Mouse (Mus musculus): ENCODE measurements around the gene Tspyl4.
"Not testable (repeated sequence)": the region's sequence is repeated elsewhere in the genome, so short reads cannot be mapped to it uniquely, and the experiment has no call there.

Gene Tspyl4

DNA sequence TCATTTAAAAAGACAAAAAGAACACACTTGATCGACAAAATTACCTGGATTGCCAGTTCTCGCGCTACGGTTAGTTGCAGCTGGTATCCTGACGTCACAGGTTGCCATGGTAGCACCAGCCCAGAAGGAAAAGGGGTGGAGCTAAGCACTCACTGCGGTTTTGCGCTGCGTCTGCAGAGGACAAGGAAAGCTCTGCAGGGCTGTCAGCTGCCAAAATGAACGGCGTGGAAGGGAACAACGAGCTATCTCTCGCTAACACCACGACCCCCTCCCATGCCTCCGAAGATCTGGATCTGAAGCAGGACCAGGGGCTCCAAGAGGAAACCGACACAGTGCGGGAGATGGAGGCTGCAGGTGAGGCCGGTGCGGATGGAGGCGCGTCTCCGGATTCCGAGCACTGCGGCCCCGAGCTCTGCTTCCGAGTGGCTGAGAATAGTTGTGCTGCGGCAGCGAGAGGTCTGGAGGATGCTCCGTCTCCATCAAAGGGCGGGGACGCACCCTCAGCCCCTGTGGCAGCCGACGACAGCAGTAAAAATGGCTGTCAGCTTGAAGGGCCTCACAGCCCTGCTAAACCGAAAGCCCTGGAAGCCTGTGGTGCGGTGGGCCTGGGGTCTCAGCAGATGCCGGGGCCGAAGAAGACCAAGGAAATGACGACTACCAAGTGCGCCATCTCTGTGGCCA is at the start of gene Tspyl4:
Gene Tspyl4 (plus strand): TSS at position 144 of the 681 bp plus-strand sequence.
- peak; percentile 97 for DNase-seq (ENCODE audit: low read depth, low spot score)

DNA sequence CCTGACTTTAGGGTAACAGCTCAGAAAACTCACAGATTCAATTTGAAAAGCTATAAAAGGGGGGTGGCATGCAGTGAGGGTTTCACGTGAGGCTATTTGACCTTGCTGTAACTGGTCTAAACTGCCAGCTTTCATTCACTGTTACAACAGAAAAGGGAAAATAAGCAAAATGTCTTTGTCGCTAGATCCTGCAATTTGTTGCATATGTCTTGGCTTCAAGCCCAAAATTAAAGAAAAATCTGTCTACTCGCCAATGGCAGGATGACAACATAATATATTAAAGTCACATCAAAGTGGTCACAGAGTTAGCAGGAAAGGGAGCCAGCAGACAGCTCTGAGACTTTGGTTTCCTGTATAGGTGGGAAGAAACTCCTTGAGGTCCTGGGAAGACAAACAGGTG is 49.5 kb upstream of the Tspyl4 start:
- DNase-seq (ENCODE audit: low read depth, low spot score) = no peak

DNA sequence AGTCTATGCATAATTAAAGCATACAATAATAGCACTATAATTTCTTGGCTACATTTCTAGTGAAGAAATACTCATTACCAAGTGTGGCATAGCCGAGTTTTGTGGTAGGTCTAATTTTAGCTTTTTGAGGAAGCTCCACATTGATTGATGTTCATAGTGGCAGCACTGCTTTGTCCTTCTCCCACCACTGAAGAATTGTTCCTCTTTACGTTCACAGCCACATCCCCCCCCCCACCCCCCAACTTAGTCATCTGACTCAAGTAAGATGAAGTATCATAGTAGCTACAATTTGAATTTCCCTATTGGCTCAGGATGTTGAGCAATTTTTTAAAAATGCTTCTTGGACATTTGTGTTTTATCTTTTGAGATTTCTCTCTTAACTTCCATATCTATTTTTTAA is 47.6 kb upstream of the Tspyl4 start:
- no peak for DNase-seq (ENCODE audit: low read depth, low spot score)

DNA sequence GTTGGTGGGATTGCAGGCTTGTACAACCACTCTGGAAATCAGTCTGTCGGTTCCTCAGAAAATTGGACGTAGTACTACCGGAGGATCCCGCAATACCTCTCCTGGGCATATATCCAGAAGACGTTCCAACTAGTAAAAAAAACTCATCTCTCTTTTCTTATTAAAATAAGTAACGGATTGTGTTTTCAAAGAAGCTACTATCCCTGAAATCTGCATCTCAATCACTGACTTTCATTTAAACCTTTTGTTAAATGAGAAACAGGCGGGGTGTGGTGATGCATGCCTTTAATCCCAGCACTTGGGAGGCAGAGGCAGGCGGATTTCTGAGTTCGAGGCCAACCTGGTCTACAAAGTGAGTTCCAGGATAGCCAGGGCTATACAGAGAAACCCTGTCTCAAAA is 44.4 kb upstream of the Tspyl4 start:
- not testable (repeated sequence) for DNase-seq (ENCODE audit: low read depth, low spot score)

DNA sequence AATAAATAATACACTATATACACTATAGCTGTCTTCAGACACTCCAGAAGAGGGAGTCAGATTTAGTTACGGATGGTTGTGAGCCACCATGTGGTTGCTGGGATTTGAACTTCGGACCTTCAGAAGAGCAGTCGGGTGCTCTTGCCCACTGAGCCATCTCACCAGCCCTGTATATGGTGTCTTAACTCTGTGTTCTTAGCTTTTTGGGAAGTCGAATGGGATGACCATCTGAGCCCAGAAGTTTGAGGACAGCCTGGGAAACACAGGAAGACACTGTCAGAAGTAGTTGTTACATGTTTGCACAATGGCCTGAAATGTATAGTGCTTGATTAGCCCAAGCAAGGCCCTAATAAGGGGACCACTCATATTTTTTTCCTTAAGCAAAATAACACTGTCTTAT is 32.1 kb upstream of the Tspyl4 start:
- DNase-seq (ENCODE audit: low read depth, low spot score) = no peak

DNA sequence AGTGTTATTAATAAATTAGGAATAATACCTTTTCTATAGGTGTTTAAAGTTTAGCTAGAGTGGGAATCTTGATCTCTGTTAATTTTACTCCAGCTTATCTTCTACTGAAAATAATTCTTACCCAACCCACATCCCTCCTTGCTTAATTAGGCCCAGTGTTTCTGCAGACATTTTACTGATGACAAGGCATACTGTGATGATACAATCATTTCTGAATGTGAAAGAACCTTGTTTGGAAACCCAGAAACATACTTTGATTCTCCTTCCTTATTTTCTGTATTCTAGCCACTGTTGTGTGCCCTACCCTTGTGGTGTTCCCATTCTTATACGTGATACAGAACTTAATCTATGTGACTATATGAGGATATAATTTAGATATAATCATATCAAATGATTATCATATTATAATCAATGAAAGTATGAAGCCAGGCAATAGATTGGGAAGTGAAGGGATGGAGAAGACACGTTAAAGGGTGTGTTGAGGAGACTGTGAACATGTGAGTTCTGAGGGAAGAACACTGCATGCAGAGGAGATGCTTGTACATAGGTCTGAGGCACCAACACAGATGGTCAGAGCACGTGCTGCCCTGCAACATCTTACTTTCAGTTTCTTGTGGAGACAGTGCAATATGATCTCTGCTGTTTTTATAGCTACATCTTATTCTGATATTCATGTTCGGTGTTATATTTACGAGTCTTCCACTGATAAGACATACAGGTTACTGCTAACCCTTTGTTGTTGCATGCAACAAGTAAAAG is 29.8 kb upstream of the Tspyl4 start:
- DNase-seq (ENCODE audit: low read depth, low spot score) = no peak

DNA sequence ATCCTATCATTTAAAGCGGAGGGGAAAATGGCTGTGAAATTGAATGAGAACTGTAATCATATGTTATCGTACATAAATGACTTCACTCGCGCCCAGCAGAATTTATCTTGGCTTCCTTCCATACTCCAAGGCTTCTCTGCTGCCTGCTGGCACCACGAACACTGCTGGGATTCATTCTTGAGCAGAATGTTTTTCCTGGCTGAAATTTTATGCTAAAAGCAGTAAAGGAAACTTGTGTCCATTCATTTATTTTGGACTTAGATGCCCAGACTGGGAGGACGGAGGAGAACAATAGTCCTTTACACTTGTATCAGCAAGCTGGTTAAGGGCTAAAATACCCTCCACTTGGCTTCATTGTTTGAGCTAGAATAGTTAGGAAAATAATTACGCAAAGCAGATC is 25.6 kb upstream of the Tspyl4 start:
- no peak for DNase-seq (ENCODE audit: low read depth, low spot score)

DNA sequence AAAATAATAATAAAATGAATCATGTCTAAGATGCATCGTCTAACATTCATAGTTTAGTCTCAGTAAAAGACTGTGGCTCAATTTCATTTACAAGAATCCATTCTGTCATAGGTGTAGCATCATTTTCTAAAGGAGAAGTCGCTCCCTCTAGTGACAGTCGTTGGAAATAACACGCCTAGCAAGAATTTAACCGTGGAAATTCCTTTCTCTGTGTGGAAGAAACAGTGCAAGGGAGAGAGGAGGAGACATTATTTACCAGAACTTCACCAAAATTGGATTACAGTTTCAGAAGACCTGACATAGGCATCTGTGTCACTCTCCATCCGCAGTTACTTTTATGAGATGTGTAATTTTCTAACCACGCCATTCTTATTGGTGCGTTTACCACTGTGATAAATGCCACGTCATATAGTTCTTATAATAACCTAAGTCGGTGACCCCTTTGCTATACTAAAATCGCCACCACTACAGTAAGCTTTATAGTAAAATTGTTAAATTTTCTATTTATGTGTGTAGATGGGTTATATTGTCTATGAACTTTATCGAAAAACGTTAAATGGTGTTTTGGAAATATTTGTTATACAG is 16.6 kb upstream of the Tspyl4 start:
- peak; percentile 74 for DNase-seq (ENCODE audit: low read depth, low spot score)

DNA sequence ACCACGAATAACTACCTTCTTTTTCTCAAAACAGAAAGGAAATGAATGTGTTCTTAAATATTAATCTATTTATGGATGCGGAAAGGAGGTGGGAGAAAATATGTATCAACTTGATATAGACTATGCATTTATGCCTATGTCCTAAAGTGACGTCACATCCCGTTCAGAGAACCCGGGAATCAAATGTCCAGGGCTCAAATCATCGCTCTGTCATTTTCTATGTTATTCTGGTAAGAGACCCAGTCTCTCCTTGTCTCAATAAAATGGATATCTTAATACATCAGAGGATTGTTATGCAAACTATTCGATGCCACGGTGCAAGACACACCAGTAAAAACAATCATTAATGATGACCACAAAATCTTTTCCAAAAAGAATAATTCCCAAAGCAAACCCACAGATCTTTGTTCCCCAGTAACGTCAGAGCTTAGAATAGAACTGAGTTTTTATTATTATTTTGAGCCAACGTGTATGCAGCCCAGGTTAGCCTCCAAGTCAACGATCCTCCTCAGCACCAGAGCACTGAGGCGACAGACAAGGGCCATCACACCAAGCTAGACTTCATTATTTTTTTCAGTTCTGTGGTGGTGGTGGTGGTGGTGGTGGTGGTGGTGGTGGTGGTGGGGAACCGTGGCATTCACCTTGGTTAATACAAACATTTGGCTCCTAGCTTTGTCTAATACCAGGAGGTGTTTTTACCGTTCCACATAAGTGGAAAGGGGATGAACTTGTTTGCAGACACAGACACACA is 15.9 kb upstream of the Tspyl4 start:
- no peak for DNase-seq (ENCODE audit: low read depth, low spot score)

DNA sequence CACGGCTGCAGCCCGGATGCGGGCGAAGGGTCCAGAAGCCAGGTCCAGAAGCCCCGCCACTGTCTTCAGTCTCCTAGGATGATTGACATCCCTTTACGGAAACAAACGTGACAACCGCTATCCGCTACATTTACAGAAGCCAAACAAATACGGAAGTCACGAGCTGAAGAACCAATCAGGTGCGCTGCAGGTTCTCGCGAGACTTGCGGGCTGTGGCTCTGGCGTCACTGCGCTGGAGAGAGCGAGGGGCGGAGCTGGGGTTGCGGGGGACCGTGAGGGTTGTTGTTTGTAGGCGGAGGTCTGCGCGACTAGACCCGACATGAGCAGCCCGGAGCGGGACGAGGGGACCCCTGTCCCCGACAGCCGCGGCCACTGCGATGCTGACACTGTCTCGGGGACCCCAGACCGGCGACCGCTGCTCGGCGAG is 15.3 kb upstream of the Tspyl4 start, which contains the start of gene Tspyl1:
Gene Tspyl1 (plus strand): TSS at position 229 of the 427 bp plus-strand sequence.
- DNase-seq (ENCODE audit: low read depth, low spot score) = peak; percentile 97

DNA sequence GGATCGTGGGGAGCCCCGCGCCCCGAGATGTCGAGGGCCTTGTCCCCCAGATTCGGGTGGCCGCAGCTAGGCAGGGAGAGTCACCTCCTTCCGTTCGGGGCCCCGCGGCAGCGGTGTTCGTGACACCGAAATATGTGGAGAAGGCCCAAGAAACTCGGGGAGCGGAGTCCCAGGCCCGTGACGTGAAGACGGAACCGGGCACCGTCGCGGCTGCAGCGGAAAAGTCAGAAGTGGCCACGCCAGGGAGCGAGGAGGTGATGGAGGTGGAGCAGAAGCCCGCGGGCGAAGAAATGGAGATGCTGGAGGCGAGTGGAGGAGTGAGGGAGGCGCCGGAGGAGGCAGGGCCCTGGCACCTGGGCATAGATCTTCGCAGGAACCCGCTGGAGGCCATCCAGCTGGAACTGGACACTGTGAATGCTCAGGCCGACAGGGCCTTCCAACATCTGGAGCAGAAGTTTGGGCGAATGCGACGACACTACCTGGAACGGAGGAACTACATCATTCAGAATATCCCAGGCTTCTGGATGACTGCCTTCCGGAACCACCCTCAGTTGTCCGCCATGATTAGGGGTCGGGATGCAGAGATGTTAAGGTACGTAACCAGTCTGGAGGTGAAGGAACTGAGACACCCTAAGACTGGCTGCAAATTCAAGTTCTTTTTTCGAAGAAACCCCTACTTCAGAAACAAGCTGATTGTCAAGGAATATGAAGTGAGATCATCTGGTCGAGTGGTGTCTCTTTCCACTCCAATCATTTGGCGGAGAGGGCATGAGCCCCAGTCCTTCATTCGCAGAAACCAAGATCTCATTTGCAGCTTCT is 14.6 kb upstream of the Tspyl4 start:
- DNase-seq (ENCODE audit: low read depth, low spot score) = no peak

DNA sequence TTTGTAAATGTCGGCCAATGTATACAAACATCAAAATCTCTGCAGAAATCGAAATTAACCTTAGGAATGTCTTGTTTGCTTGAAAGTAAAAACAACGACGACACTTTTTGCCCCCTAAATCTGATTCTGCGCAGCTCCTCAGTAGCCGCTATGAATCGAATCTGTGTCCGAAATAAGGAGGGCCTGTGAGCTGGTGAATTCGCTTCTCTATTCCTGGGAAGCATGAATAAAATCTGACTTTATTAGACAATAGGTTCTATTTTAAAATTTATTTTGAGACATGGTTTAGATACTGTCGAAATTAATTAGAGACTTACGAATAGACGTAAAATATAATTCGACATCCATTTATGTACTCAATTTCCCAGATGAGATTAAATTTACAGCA is 337 bp upstream of the Tspyl4 start:
- DNase-seq (ENCODE audit: low read depth, low spot score) = no peak

DNA sequence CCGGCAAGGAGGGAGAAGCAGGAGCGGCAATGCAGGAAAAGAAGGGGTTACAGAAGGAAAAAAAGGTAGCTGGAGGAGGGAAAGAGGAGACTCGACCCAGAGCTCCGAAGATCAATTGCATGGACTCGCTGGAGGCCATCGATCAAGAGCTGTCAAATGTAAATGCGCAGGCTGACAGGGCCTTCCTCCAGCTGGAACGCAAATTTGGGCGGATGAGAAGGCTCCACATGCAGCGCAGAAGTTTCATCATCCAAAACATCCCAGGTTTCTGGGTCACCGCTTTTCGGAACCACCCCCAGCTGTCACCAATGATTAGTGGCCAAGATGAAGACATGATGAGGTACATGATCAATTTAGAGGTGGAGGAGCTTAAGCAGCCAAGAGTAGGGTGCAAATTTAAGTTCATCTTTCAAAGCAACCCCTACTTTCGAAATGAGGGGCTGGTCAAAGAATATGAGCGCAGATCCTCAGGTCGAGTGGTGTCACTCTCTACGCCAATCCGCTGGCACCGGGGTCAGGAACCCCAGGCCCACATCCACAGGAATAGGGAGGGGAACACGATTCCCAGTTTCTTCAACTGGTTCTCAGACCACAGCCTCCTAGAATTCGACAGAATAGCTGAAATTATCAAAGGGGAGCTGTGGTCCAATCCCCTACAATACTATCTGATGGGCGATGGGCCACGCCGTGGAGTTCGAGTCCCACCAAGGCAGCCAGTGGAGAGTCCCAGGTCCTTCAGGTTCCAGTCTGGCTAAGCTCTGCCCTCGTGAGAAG is 925 bp downstream of the Tspyl4 start:
- DNase-seq (ENCODE audit: low read depth, low spot score) = no peak

DNA sequence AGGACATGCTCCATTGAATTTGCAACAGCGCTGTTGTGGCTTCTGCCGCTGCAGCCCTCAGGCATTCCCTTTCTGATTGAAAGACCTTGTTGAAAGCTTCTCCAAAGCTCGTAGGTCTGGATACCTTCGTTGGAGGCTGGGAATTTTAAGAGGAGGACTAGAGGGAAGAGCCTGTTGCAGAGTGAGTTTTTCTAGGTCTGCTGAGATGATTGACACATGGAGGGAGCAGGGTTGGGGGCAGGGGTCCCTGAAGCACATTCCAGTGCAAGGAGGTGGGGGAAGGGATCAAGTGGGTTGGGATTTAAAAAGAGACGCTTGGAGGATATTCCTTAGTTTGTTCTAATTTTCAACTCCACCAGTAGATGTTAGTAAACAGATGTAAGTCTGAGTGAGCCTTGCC is 3.1 kb downstream of the Tspyl4 start:
- no peak for DNase-seq (ENCODE audit: low read depth, low spot score)

DNA sequence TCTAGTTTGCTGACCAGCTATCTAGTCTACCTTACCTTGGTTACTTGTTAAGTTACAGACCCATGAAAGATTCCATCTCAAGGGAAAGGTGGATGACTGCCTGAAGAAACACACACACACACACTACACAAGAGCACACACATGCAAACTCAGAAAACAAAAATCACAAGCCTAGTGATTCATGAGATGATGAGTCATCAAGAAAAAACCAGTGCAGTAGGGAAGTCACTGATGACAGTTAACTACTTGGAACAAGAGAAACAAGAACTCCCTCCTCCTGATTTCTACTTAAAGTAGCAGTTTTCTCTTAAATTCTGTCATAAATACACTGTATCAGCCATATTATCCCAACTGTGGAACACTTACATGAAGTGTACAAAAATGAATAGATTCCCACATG is 9.8 kb downstream of the Tspyl4 start:
- DNase-seq (ENCODE audit: low read depth, low spot score) = no peak

DNA sequence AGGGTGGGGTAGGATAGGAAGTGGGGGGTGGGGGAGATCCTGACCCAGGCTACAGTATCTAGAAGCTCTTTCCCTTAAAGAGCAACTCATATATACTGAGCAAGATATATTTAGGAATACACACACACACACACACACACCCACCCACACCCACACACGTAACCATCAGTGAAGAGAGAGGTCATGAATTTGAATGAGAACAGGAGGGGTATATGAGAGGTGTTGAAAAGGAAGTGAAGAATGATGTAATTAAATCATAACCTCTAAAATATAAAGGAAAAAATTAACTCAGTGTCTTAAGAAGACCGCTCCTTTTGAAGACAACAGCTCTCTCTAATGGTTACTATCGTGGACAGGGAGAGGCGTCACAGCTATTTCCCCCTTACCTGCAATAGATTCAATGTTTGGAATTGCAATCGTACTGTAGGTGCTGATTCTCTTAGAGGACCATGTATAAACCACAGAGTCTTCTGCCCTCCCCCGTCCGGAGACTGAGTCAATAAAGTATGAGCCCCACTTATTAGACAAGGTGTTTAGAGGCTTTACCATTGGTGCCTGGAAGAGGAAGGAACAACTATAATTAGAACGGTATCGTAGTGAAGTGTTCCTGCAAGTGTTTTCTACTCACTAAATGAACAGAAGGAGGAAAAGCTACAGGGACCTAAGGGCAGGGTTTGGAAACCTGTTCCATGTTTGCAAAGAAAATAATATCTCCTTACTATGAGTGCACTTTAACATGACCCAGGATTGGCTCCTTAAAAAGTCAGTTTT is 12.9 kb downstream of the Tspyl4 start:
- DNase-seq (ENCODE audit: low read depth, low spot score) = no peak

DNA sequence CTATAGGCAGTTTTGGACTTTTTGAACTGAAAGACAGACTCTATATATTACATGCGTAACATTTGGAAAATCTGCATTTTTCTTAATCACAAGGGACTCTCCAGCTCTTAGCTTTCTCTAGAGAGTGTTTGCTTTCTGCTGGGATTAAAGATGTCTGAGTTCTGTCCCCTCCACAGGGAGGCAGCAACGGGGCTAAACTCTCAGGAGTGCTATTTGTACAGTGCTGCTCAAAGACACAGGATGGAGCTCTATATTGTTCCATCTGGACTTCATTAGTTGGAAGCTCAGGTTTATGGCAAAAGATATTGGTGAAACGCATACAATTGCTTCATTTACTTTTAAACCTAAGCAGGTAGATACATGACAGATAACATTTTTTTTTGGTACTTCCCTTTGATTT is 15.3 kb downstream of the Tspyl4 start:
- DNase-seq (ENCODE audit: low read depth, low spot score) = peak; percentile 29

DNA sequence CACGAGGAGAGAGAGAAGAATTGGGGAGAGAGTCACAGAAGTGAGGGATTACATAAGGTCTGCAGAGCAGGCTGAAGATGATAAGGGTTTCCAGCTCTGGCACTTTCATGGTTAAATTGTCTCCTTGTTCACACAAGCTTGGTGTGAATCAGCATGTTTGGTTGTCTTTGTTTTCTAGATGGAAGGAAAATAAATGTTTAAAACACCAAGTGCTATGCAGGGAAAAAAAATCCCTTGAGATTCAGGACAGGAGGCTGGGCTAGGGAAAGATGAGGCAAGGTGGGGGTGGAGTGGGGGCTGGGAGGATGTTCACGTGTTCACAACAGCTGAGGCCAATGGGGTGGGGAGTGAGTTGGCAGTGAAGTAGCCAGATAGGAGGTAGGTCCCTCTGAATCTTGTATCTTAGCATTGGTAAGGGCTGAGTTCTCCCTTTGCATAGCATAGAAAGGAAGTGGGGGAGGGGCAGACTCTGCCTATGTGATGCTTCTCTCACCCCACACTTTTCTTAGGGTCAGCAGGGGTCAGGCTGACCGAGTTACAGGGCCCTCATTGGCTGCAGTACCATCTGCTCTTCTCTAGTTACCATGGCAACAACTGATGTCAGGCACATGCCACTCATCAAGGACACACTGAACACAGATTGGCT is 19.5 kb downstream of the Tspyl4 start:
- DNase-seq (ENCODE audit: low read depth, low spot score) = peak; percentile 51

DNA sequence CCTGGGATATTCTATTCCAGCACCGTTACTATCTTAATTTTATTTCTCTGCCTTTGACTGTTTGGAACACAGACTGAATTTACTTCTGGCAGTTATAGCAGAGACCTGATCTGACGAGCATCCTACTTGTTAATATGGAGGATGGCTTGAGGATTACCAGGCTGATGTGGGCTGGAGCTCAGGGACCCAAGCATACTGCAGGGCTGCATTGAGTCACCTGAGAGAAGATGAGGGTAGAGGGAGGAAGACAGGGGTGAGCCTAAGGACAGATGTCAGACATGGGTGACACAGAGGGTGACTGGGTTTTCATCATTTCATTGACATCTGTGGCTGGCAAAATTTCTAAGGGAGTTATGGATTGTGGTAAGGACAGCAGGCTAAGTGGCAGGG is 20.0 kb downstream of the Tspyl4 start:
- no peak for DNase-seq (ENCODE audit: low read depth, low spot score)
